Mouse (Mus musculus): Measurements from ENCODE around the gene Crygb. TPM values are rescaled to one million over a fixed set of nuclear protein-coding genes. Genes with fewer than 3 reads are reported as not detected.

Gene Crygb
- polyA plus RNA-seq, 1 experiment from 2014 or later: 0.41 TPM

- ATAC-seq: no peak
- H3K4me1 ChIP-seq (ENCODE audit: control insufficient read depth, insufficient read depth, low read depth, low read length): no peaks in the 10 kb centered on the region; the same call in 1 of the 2 replicates
- no peaks in the 10 kb centered on the region for H3K36me3 ChIP-seq (ENCODE audit: control insufficient read depth, insufficient read depth, low read length)
- WGBS: 50% methylated on average over 14 of the region's 14 CpGs
- peak overlapping the region; percentile 34 for H3K4me2 ChIP-seq (ENCODE audit: low read length)
- H3K9me3 ChIP-seq (ENCODE audit: control insufficient read depth, low read length): no peaks in the 10 kb centered on the region
- no peaks in the 10 kb centered on the region for H3K27me3 ChIP-seq (replicated peaks; ENCODE audit: control insufficient read depth, insufficient read depth, low read length)
- peak overlapping the region; percentile 0; the same call in 1 of the 2 replicates for H3K4me3 ChIP-seq (ENCODE audit: low read length)
- no peak overlapping the region for H3K27ac ChIP-seq (ENCODE audit: low read depth, low read length)
- H3K9ac ChIP-seq (ENCODE audit: low read depth, low read length): no peak overlapping the region
These were observed 30.7 kb upstream of the Crygb start for GRCm38 (mm10) chr1:65112807-65113196.

- no peak overlapping the region for H3K27ac ChIP-seq (ENCODE audit: low read depth, low read length)
- no peak overlapping the region for H3K9ac ChIP-seq (ENCODE audit: low read depth, low read length)
- H3K27me3 ChIP-seq (replicated peaks; ENCODE audit: control insufficient read depth, insufficient read depth, low read length): no peaks in the 10 kb centered on the region
- H3K36me3 ChIP-seq (ENCODE audit: control insufficient read depth, insufficient read depth, low read length): no peaks in the 10 kb centered on the region
- H3K9me3 ChIP-seq (ENCODE audit: control insufficient read depth, low read length): no peaks in the 10 kb centered on the region
- 13% methylated on average over 8 of the region's 8 CpGs for WGBS
- peak; percentile 75; the same call in 1 of the 2 replicates for ATAC-seq
- peak overlapping the region; percentile 0 for H3K4me3 ChIP-seq (ENCODE audit: low read length)
- H3K4me2 ChIP-seq (ENCODE audit: low read length): peak overlapping the region; percentile 34
- no peaks in the 10 kb centered on the region; the same call in 1 of the 2 replicates for H3K4me1 ChIP-seq (ENCODE audit: control insufficient read depth, insufficient read depth, low read depth, low read length)
These were observed 30.1 kb upstream of the Crygb start for GRCm38 (mm10) chr1:65112031-65112806.

- Histone ChIP-seq H3K4me3 (ENCODE audit: low read length) (no peak overlapping the region), H3K36me3 (ENCODE audit: control insufficient read depth, insufficient read depth, low read length) (no peaks in the 10 kb centered on the region), H3K27me3 (replicated peaks; ENCODE audit: control insufficient read depth, insufficient read depth, low read length) (no peaks in the 10 kb centered on the region), H3K4me1 (ENCODE audit: control insufficient read depth, insufficient read depth, low read depth, low read length) (no peaks in the 10 kb centered on the region; the same call in 1 of the 2 replicates), H3K9ac (ENCODE audit: low read depth, low read length) (no peak overlapping the region), H3K9me3 (ENCODE audit: control insufficient read depth, low read length) (no peaks in the 10 kb centered on the region), H3K27ac (ENCODE audit: low read depth, low read length) (no peak overlapping the region), H3K4me2 (ENCODE audit: low read length) (no peak overlapping the region)
- no peak for ATAC-seq
- 81% methylated on average over 25 of the region's 25 CpGs for WGBS
These were observed 27.8 kb upstream of the Crygb start for GRCm38 (mm10) chr1:65109756-65110435.

- 95% methylated on average over 8 of the region's 8 CpGs for WGBS
- Histone ChIP-seq H3K36me3 (ENCODE audit: control insufficient read depth, insufficient read depth, low read length) (no peaks in the 10 kb centered on the region), H3K4me2 (ENCODE audit: low read length) (no peak overlapping the region), H3K27me3 (replicated peaks; ENCODE audit: control insufficient read depth, insufficient read depth, low read length) (no peaks in the 10 kb centered on the region), H3K4me3 (ENCODE audit: low read length) (no peak overlapping the region), H3K9ac (ENCODE audit: low read depth, low read length) (no peak overlapping the region), H3K4me1 (ENCODE audit: control insufficient read depth, insufficient read depth, low read depth, low read length) (no peaks in the 10 kb centered on the region; the same call in 1 of the 2 replicates), H3K9me3 (ENCODE audit: control insufficient read depth, low read length) (no peaks in the 10 kb centered on the region), H3K27ac (ENCODE audit: low read depth, low read length) (no peak overlapping the region)
- ATAC-seq: no peak
These were observed 27.1 kb upstream of the Crygb start for GRCm38 (mm10) chr1:65109196-65109595.

- no peak overlapping the region for H3K4me3 ChIP-seq (ENCODE audit: low read length)
- H3K9me3 ChIP-seq (ENCODE audit: control insufficient read depth, low read length): no peaks in the 10 kb centered on the region
- H3K36me3 ChIP-seq (ENCODE audit: control insufficient read depth, insufficient read depth, low read length): no peaks in the 10 kb centered on the region
- H3K27ac ChIP-seq (ENCODE audit: low read depth, low read length): no peak overlapping the region
- ATAC-seq: no peak
- no peak overlapping the region for H3K4me2 ChIP-seq (ENCODE audit: low read length)
- H3K4me1 ChIP-seq (ENCODE audit: control insufficient read depth, insufficient read depth, low read depth, low read length): no peaks in the 10 kb centered on the region; the same call in 1 of the 2 replicates
- WGBS: 87% methylated on average over 10 of the region's 10 CpGs
- no peak overlapping the region for H3K9ac ChIP-seq (ENCODE audit: low read depth, low read length)
- H3K27me3 ChIP-seq (replicated peaks; ENCODE audit: control insufficient read depth, insufficient read depth, low read length): no peaks in the 10 kb centered on the region
These were observed 25.7 kb upstream of the Crygb start for GRCm38 (mm10) chr1:65107654-65108279.

DNA sequence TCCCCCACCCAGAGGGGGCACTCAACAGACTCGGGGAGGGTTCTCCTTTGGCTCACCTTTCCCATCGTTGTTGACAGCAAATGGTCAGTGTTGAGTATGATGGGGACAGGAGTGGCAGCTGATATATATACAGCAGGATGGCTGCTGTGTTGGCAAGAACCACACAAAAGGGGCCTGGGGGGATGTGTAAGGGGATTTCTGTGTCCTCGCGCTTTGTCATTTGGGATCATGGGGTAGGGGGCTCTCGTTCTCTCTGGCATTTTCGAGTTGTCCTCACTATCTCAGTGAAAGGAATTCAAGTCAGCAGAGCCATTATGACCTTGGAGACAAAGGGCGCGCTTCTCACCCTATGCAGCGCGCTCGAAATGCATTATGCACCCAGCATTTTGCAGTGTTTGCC is 21.2 kb upstream of the Crygb start, which contains the start of gene Cryga:
Gene Cryga, minus strand, starts transcription at position 101 of the 400 bp plus-strand sequence.
- Histone ChIP-seq H3K9ac (ENCODE audit: low read depth, low read length) (no peak within 1 kb of the TSS), H3K9me3 (ENCODE audit: control insufficient read depth, low read length) (no peaks in the 10 kb centered on the region), H3K27ac (ENCODE audit: low read depth, low read length) (no peak within 1 kb of the TSS), H3K4me2 (ENCODE audit: low read length) (no peak within 1 kb of the TSS), H3K4me3 (ENCODE audit: low read length) (no peak within 1 kb of the TSS), H3K36me3 (ENCODE audit: control insufficient read depth, insufficient read depth, low read length) (no peaks in the 10 kb centered on the region), H3K4me1 (ENCODE audit: control insufficient read depth, insufficient read depth, low read depth, low read length) (no peaks in the 10 kb centered on the region), H3K27me3 (replicated peaks; ENCODE audit: control insufficient read depth, insufficient read depth, low read length) (no peaks in the 10 kb centered on the region)
- ATAC-seq: no peak
- 86% methylated on average over 11 of the region's 11 CpGs for WGBS

- no peak overlapping the region for H3K4me2 ChIP-seq (ENCODE audit: low read length)
- no peak overlapping the region for H3K9ac ChIP-seq (ENCODE audit: low read depth, low read length)
- H3K36me3 ChIP-seq (ENCODE audit: control insufficient read depth, insufficient read depth, low read length): no peaks in the 10 kb centered on the region
- H3K27ac ChIP-seq (ENCODE audit: low read depth, low read length): no peak overlapping the region
- H3K27me3 ChIP-seq (replicated peaks; ENCODE audit: control insufficient read depth, insufficient read depth, low read length): no peaks in the 10 kb centered on the region
- H3K4me3 ChIP-seq (ENCODE audit: low read length): no peak overlapping the region
- H3K4me1 ChIP-seq (ENCODE audit: control insufficient read depth, insufficient read depth, low read depth, low read length): no peaks in the 10 kb centered on the region
- WGBS: 86% methylated on average over 3 of the region's 3 CpGs
- H3K9me3 ChIP-seq (ENCODE audit: control insufficient read depth, low read length): no peaks in the 10 kb centered on the region
- no peak for ATAC-seq
These were observed 14.9 kb upstream of the Crygb start for GRCm38 (mm10) chr1:65096953-65097352.

GRCm38 (mm10) chr1:65091566-65091965 is 9.5 kb upstream of the Crygb start:
- no peak overlapping the region for H3K9ac ChIP-seq (ENCODE audit: low read depth, low read length)
- H3K4me2 ChIP-seq (ENCODE audit: low read length): no peak overlapping the region
- H3K9me3 ChIP-seq (ENCODE audit: control insufficient read depth, low read length): no peaks in the 10 kb centered on the region
- no peaks in the 10 kb centered on the region for H3K4me1 ChIP-seq (ENCODE audit: control insufficient read depth, insufficient read depth, low read depth, low read length)
- H3K27ac ChIP-seq (ENCODE audit: low read depth, low read length): no peak overlapping the region
- no peaks in the 10 kb centered on the region for H3K27me3 ChIP-seq (replicated peaks; ENCODE audit: control insufficient read depth, insufficient read depth, low read length)
- no peaks in the 10 kb centered on the region for H3K36me3 ChIP-seq (ENCODE audit: control insufficient read depth, insufficient read depth, low read length)
- H3K4me3 ChIP-seq (ENCODE audit: low read length): no peak overlapping the region
- no peak for ATAC-seq
- WGBS: 96% methylated on average over 3 of the region's 3 CpGs

- ATAC-seq: no peak
- Histone ChIP-seq H3K4me1 (ENCODE audit: control insufficient read depth, insufficient read depth, low read depth, low read length) (no peaks in the 10 kb centered on the region), H3K4me3 (ENCODE audit: low read length) (no peak overlapping the region), H3K36me3 (ENCODE audit: control insufficient read depth, insufficient read depth, low read length) (no peaks in the 10 kb centered on the region), H3K9me3 (ENCODE audit: control insufficient read depth, low read length) (no peaks in the 10 kb centered on the region), H3K4me2 (ENCODE audit: low read length) (no peak overlapping the region), H3K9ac (ENCODE audit: low read depth, low read length) (no peak overlapping the region), H3K27me3 (replicated peaks; ENCODE audit: control insufficient read depth, insufficient read depth, low read length) (no peaks in the 10 kb centered on the region), H3K27ac (ENCODE audit: low read depth, low read length) (no peak overlapping the region)
- WGBS: 77% methylated on average over 2 of the region's 2 CpGs
These were observed 8.3 kb upstream of the Crygb start for GRCm38 (mm10) chr1:65090370-65090769.
